Mouse (Mus musculus): Measurements from ENCODE around the gene Sema3a. TPM values are rescaled to one million over a fixed set of nuclear protein-coding genes. Genes with fewer than 3 reads are reported as not detected.

Sema3a gene
- polyA plus RNA-seq, 1 experiment = 9.0 TPM

GRCm38 (mm10) chr5:13405432-13405831, 280.2 kb downstream of the Sema3a start:
- Histone ChIP-seq H3K27ac (ENCODE audit: insufficient read depth, low read length) (no peak overlapping the region), H3K4me1 (ENCODE audit: control insufficient read depth, insufficient read depth, low read length) (no peaks in the 10 kb centered on the region), H3K4me3 (ENCODE audit: insufficient read depth, low read length) (no peak overlapping the region)
- TF ChIP-seq POLR2A (IDR thresholded peaks at IDR 0.05; ENCODE audit: extremely low read depth, insufficient read depth, low read length) = no peak
- peak; percentile 8; the same call in 1 of the 2 replicates for TF ChIP-seq CTCF (IDR thresholded peaks at IDR 0.05; ENCODE audit: extremely low read depth, insufficient read depth, low read length)

- Histone ChIP-seq H3K4me3 (ENCODE audit: insufficient read depth, low read length) (no peak overlapping the region), H3K27ac (ENCODE audit: insufficient read depth, low read length) (no peak overlapping the region), H3K4me1 (ENCODE audit: control insufficient read depth, insufficient read depth, low read length) (no peaks in the 10 kb centered on the region)
- TF ChIP-seq CTCF (IDR thresholded peaks at IDR 0.05; ENCODE audit: extremely low read depth, insufficient read depth, low read length) = no peak
- no peak for TF ChIP-seq POLR2A (IDR thresholded peaks at IDR 0.05; ENCODE audit: extremely low read depth, insufficient read depth, low read length)
These were observed 280.9 kb downstream of the Sema3a start for GRCm38 (mm10) chr5:13406131-13406530.

- Histone ChIP-seq H3K4me1 (ENCODE audit: control insufficient read depth, insufficient read depth, low read length) (no peaks in the 10 kb centered on the region), H3K4me3 (ENCODE audit: insufficient read depth, low read length) (no peak overlapping the region), H3K27ac (ENCODE audit: insufficient read depth, low read length) (no peak overlapping the region)
- TF ChIP-seq CTCF (IDR thresholded peaks at IDR 0.05; ENCODE audit: extremely low read depth, insufficient read depth, low read length) (no peak), POLR2A (IDR thresholded peaks at IDR 0.05; ENCODE audit: extremely low read depth, insufficient read depth, low read length) (no peak)
These were observed 286.7 kb downstream of the Sema3a start for GRCm38 (mm10) chr5:13411920-13412319.

GRCm38 (mm10) chr5:13413915-13414525, 288.8 kb downstream of the Sema3a start:
- Histone ChIP-seq H3K4me3 (ENCODE audit: insufficient read depth, low read length) (no peak overlapping the region), H3K4me1 (ENCODE audit: control insufficient read depth, insufficient read depth, low read length) (no peaks in the 10 kb centered on the region), H3K27ac (ENCODE audit: insufficient read depth, low read length) (no peak overlapping the region)
- TF ChIP-seq POLR2A (IDR thresholded peaks at IDR 0.05; ENCODE audit: extremely low read depth, insufficient read depth, low read length) = no peak
- no peak for TF ChIP-seq CTCF (IDR thresholded peaks at IDR 0.05; ENCODE audit: extremely low read depth, insufficient read depth, low read length)

GRCm38 (mm10) chr5:13416960-13417710, 291.9 kb downstream of the Sema3a start:
- no peak for TF ChIP-seq POLR2A (IDR thresholded peaks at IDR 0.05; ENCODE audit: extremely low read depth, insufficient read depth, low read length)
- TF ChIP-seq CTCF (IDR thresholded peaks at IDR 0.05; ENCODE audit: extremely low read depth, insufficient read depth, low read length) = no peak

GRCm38 (mm10) chr5:13421276-13421925, 296.2 kb downstream of the Sema3a start:
- Histone ChIP-seq H3K4me1 (ENCODE audit: control insufficient read depth, insufficient read depth, low read length) (no peaks in the 10 kb centered on the region), H3K4me3 (ENCODE audit: insufficient read depth, low read length) (no peak overlapping the region), H3K27ac (ENCODE audit: insufficient read depth, low read length) (no peak overlapping the region)
- no peak for TF ChIP-seq CTCF (IDR thresholded peaks at IDR 0.05; ENCODE audit: extremely low read depth, insufficient read depth, low read length)
- TF ChIP-seq POLR2A (IDR thresholded peaks at IDR 0.05; ENCODE audit: extremely low read depth, insufficient read depth, low read length) = no peak

More at GRCm38 (mm10) chr5:13416960-13417710, 291.9 kb downstream of the Sema3a start:
- Histone ChIP-seq H3K27ac (ENCODE audit: insufficient read depth, low read length) (no peak overlapping the region), H3K4me1 (ENCODE audit: control insufficient read depth, insufficient read depth, low read length) (no peaks in the 10 kb centered on the region), H3K4me3 (ENCODE audit: insufficient read depth, low read length) (no peak overlapping the region)

GRCm38 (mm10) chr5:13428702-13429101, 303.5 kb downstream of the Sema3a start:
- no peaks in the 10 kb centered on the region for H3K4me1 ChIP-seq (ENCODE audit: control insufficient read depth, insufficient read depth, low read length)
- no peak overlapping the region for H3K4me3 ChIP-seq (ENCODE audit: insufficient read depth, low read length)
- no peak for TF ChIP-seq POLR2A (IDR thresholded peaks at IDR 0.05; ENCODE audit: extremely low read depth, insufficient read depth, low read length)
- no peak for TF ChIP-seq CTCF (IDR thresholded peaks at IDR 0.05; ENCODE audit: extremely low read depth, insufficient read depth, low read length)
- no peak overlapping the region for H3K27ac ChIP-seq (ENCODE audit: insufficient read depth, low read length)

- Histone ChIP-seq H3K4me1 (ENCODE audit: control insufficient read depth, insufficient read depth, low read length) (no peaks in the 10 kb centered on the region), H3K27ac (ENCODE audit: insufficient read depth, low read length) (no peak overlapping the region), H3K4me3 (ENCODE audit: insufficient read depth, low read length) (no peak overlapping the region)
- TF ChIP-seq POLR2A (IDR thresholded peaks at IDR 0.05; ENCODE audit: extremely low read depth, insufficient read depth, low read length) = no peak
- TF ChIP-seq CTCF (IDR thresholded peaks at IDR 0.05; ENCODE audit: extremely low read depth, insufficient read depth, low read length) = no peak
These were observed 306.6 kb downstream of the Sema3a start for GRCm38 (mm10) chr5:13431827-13432226.

GRCm38 (mm10) chr5:13432574-13432973, 307.4 kb downstream of the Sema3a start:
- H3K4me3 ChIP-seq (ENCODE audit: insufficient read depth, low read length) = no peak overlapping the region
- no peak overlapping the region for H3K27ac ChIP-seq (ENCODE audit: insufficient read depth, low read length)
- no peaks in the 10 kb centered on the region for H3K4me1 ChIP-seq (ENCODE audit: control insufficient read depth, insufficient read depth, low read length)
- TF ChIP-seq POLR2A (IDR thresholded peaks at IDR 0.05; ENCODE audit: extremely low read depth, insufficient read depth, low read length) (no peak), CTCF (IDR thresholded peaks at IDR 0.05; ENCODE audit: extremely low read depth, insufficient read depth, low read length) (no peak)
